Mouse (Mus musculus) c-Kit-positive CD71-positive TER-119-negative erythroid progenitor cells, embryonic 14.5 days (primary cell): ENCODE results near the gene Gm7030.
"Not testable (repeated sequence)": the region's sequence is repeated elsewhere in the genome, so short reads cannot be mapped to it uniquely, and the experiment has no call there.

Experiments
- DNase-seq: peaks from one replicate; pipeline ENCODE4 v3.0.0-alpha.2; 2013; ENCODE audit warnings: low read depth

The Gm7030 gene

GRCm38 (mm10) chr17:36128968-36129817, at the start of gene Gm7030:
TSS of gene Gm7030 (minus strand) at chr17:36129425.
- not testable (repeated sequence) for DNase-seq

- DNase-seq: not testable (repeated sequence)
These were observed 49.7 kb upstream of the Gm7030 start for GRCm38 (mm10) chr17:36178938-36179337.

- not testable (repeated sequence) for DNase-seq
These were observed 46.9 kb upstream of the Gm7030 start for GRCm38 (mm10) chr17:36176132-36176531.

GRCm38 (mm10) chr17:36170287-36170814, 41.1 kb upstream of the Gm7030 start:
- DNase-seq: no peak

- DNase-seq: no peak
These were observed 40.5 kb upstream of the Gm7030 start for GRCm38 (mm10) chr17:36169753-36170152.

GRCm38 (mm10) chr17:36169094-36169493, 39.9 kb upstream of the Gm7030 start:
- DNase-seq: not testable (repeated sequence)

GRCm38 (mm10) chr17:36168039-36168652, 38.9 kb upstream of the Gm7030 start, which contains the start of gene Gm8909:
TSS of gene Gm8909 (minus strand) at chr17:36168537.
- no peak for DNase-seq

- no peak for DNase-seq
These were observed 38.2 kb upstream of the Gm7030 start for GRCm38 (mm10) chr17:36167306-36168038.

- not testable (repeated sequence) for DNase-seq
These were observed 37.7 kb upstream of the Gm7030 start for GRCm38 (mm10) chr17:36166901-36167300.

GRCm38 (mm10) chr17:36161129-36162051, 32.2 kb upstream of the Gm7030 start:
- no peak for DNase-seq

GRCm38 (mm10) chr17:36158264-36158663, 29.0 kb upstream of the Gm7030 start:
- not testable (repeated sequence) for DNase-seq

GRCm38 (mm10) chr17:36157782-36158181, 28.6 kb upstream of the Gm7030 start:
- not testable (repeated sequence) for DNase-seq

GRCm38 (mm10) chr17:36154271-36155149, 25.3 kb upstream of the Gm7030 start:
- no peak for DNase-seq

- DNase-seq: not testable (repeated sequence)
These were observed 22.0 kb upstream of the Gm7030 start for GRCm38 (mm10) chr17:36151200-36151599.

- not testable (repeated sequence) for DNase-seq
These were observed 19.2 kb upstream of the Gm7030 start for GRCm38 (mm10) chr17:36148468-36148867.

GRCm38 (mm10) chr17:36146937-36147336, 17.7 kb upstream of the Gm7030 start:
- DNase-seq: not testable (repeated sequence)

GRCm38 (mm10) chr17:36145861-36146156, 16.6 kb upstream of the Gm7030 start:
- DNase-seq: not testable (repeated sequence)

- DNase-seq: no peak
These were observed 16.1 kb upstream of the Gm7030 start for GRCm38 (mm10) chr17:36145111-36145860.

- not testable (repeated sequence) for DNase-seq
These were observed 7.1 kb upstream of the Gm7030 start for GRCm38 (mm10) chr17:36136299-36136848.
